Mouse (Mus musculus) CH12.LX (cell line): Measurements from ENCODE around the gene Plxna2.

ENCODE experiments used
- CTCF ChIP-seq, 2 experiments: IDR thresholded peaks in 1 of 2; conservative IDR thresholded peaks in 1 of 2; 2 replicates each; pipeline ENCODE4 v1.5.1; 2011 to 2012; ENCODE audit warnings: low read depth in 2 of 2, low read length in 2 of 2, improper control_type of control experiment in 1 of 2, inconsistent platforms in 1 of 2, mild to moderate bottlenecking in 1 of 2, moderate library complexity in 1 of 2
- ELF1 ChIP-seq: IDR thresholded peaks from 2 replicates; pipeline ENCODE4 v1.6.1; 2014; ENCODE audit warnings: low read depth, mild to moderate bottlenecking, inconsistent platforms, low read length, improper control_type of control experiment
- EP300 ChIP-seq: IDR thresholded peaks from 2 replicates; pipeline ENCODE4 v1.6.1; 2011; ENCODE audit warnings: low read length, improper control_type of control experiment
- NELFE ChIP-seq: IDR thresholded peaks from 2 replicates; pipeline ENCODE4 v1.6.1; 2011; ENCODE audit warnings: low read depth, low read length, improper control_type of control experiment
- NRF1 ChIP-seq: IDR thresholded peaks from 2 replicates; pipeline ENCODE4 v1.6.1; 2014; ENCODE audit warnings: low read depth, mild to moderate bottlenecking, inconsistent platforms, low read length, improper control_type of control experiment, moderate library complexity

GRCm38 (mm10) chr1:194777608-194778007, 159.6 kb downstream of the Plxna2 start:
- TF ChIP-seq NRF1 (no peak), CTCF (conservative IDR thresholded peaks at IDR 0.05 in 1 of 2, IDR thresholded peaks at IDR 0.05 in 1 of 2; ENCODE audit: low read depth in 2 of 2, low read length in 2 of 2) (no peak), ELF1 (no peak), NELFE (no peak), EP300 (no peak)
